Mouse (Mus musculus) lung, postnatal 0 days (tissue): ENCODE measurements around the gene Zfp658.

Experiments
- CTCF ChIP-seq: IDR thresholded peaks from 2 replicates; pipeline ENCODE4 v1.5.1; 2016; ENCODE audit warnings: antibody characterized with exemption, mild to moderate bottlenecking
- EP300 ChIP-seq: IDR thresholded peaks from 2 replicates; pipeline ENCODE4 v1.6.1; 2016; ENCODE audit warnings: antibody characterized with exemption, mild to moderate bottlenecking, control low read depth

- TF ChIP-seq CTCF = no peak
- no peak for TF ChIP-seq EP300
Observed at GRCm38 (mm10) chr7:43623819-43624218, 61.8 kb downstream of the Zfp658 start.
